Mouse (Mus musculus) midbrain, embryonic 11.5 days (tissue): Measurements from ENCODE around the gene Adgrg5. TPM values are rescaled to one million over a fixed set of nuclear protein-coding genes. Genes with fewer than 3 reads are reported as not detected.

Source experiments
- ATAC-seq: fragments of 200-750 bp; cut with Nextera tagmentation; 2 replicates; pipeline ENCODE4 v1.8.0; 2017; ENCODE audit warnings: moderate TSS enrichment, moderate library complexity; ENCODE audit not compliant: low FRiP score
- DNase-seq: peaks from one replicate; pipeline ENCODE4 v3.0.0; 2015; ENCODE audit warnings: low spot score; ENCODE audit errors: missing footprints
- H3K27ac ChIP-seq: fragments of 300-500 bp; sonication (generic); 2 replicates; pipeline ENCODE4 v1.5.1; 2014; ENCODE audit warnings: low read depth, low read length
- H3K27me3 ChIP-seq: fragments of 300-500 bp; sonication (generic); 2 replicates; pipeline ENCODE4 v1.6.1; 2014; ENCODE audit warnings: mild to moderate bottlenecking, low read length, moderate library complexity, mixed read lengths; ENCODE audit not compliant: control insufficient read depth, insufficient read depth
- H3K36me3 ChIP-seq: fragments of 300-500 bp; sonication (generic); 2 replicates; pipeline ENCODE4 v1.6.1; 2014; ENCODE audit warnings: mild to moderate bottlenecking, low read length, moderate library complexity, mixed read lengths; ENCODE audit not compliant: control insufficient read depth, insufficient read depth
- H3K4me1 ChIP-seq: fragments of 300-500 bp; sonication (generic); 2 replicates; pipeline ENCODE4 v1.6.1; 2014; ENCODE audit warnings: low read length; ENCODE audit not compliant: control insufficient read depth, insufficient read depth
- H3K4me2 ChIP-seq: fragments of 300-500 bp; sonication (generic); 2 replicates; pipeline ENCODE4 v1.6.1; 2014; ENCODE audit warnings: mild to moderate bottlenecking, moderate library complexity
- H3K4me3 ChIP-seq: fragments of 300-500 bp; sonication (generic); 2 replicates; pipeline ENCODE4 v1.5.1; 2014; ENCODE audit warnings: low read depth, low read length
- H3K9ac ChIP-seq: fragments of 300-500 bp; sonication (generic); 2 replicates; pipeline ENCODE4 v1.6.1; 2014; ENCODE audit warnings: low read length
- H3K9me3 ChIP-seq: fragments of 300-500 bp; sonication (generic); 2 replicates; pipeline ENCODE4 v1.6.1; 2016; ENCODE audit warnings: low read length; ENCODE audit not compliant: control insufficient read depth
- WGBS: fragments of 180-500 bp; shearing (Covaris S2); extraction: QIAGEN DNeasy Blood & Tissue Kit; methylation state at CpG from one replicate; pipeline ENCODE4 v1.1.7; 2014; 5-methylcytosine and 5-hydroxymethylcytosine counted together
- polyA plus RNA-seq: library from polyadenylated mRNA; unstranded; fragments of >200 nt; fragmentation: Nextera tagmentation; extraction: Ambion mirVana; gene quantifications from 2 replicates; pipeline ENCODE4 v1.2.1, GENCODE M21; 2014

Adgrg5 gene
- polyA plus RNA-seq, 1 experiment from 2014 or later, result 0.36 TPM

- WGBS, result 66% methylated on average over 5 of the region's 5 CpGs
- Histone ChIP-seq H3K9me3 (no peaks in the 10 kb centered on the region), H3K27me3 (no peaks in the 10 kb centered on the region), H3K4me2 (no peak overlapping the region), H3K4me1 (no peaks in the 10 kb centered on the region), H3K27ac (no peak overlapping the region), H3K4me3 (no peak overlapping the region), H3K9ac (no peak overlapping the region), H3K36me3 (no peaks in the 10 kb centered on the region)
- ATAC-seq (no peak), DNase-seq (no peak)
Measured at GRCm38 (mm10) chr8:94933918-94934317, 10.4 kb downstream of the Adgrg5 start.

- WGBS, result 80% methylated on average over 3 of the region's 3 CpGs
- Histone ChIP-seq H3K9ac (no peak overlapping the region), H3K4me2 (no peak overlapping the region), H3K27me3 (no peaks in the 10 kb centered on the region), H3K4me1 (no peaks in the 10 kb centered on the region), H3K27ac (no peak overlapping the region), H3K4me3 (no peak overlapping the region), H3K9me3 (no peaks in the 10 kb centered on the region), H3K36me3 (no peaks in the 10 kb centered on the region)
- DNase-seq, result no peak
- ATAC-seq, result no peak
Measured at GRCm38 (mm10) chr8:94935172-94935571, 11.7 kb downstream of the Adgrg5 start.

GRCm38 (mm10) chr8:94942566-94942965, 19.1 kb downstream of the Adgrg5 start:
- ATAC-seq (peak; percentile 38; the same call in 1 of the 2 replicates), DNase-seq (peak; percentile 96)
- Histone ChIP-seq H3K36me3 (no peaks in the 10 kb centered on the region), H3K4me1 (no peaks in the 10 kb centered on the region), H3K4me3 (no peak overlapping the region), H3K9ac (no peak overlapping the region), H3K27ac (no peak overlapping the region), H3K9me3 (no peaks in the 10 kb centered on the region), H3K4me2 (no peak overlapping the region), H3K27me3 (no peaks in the 10 kb centered on the region)
- 16% methylated on average over 6 of the region's 6 CpGs for WGBS

GRCm38 (mm10) chr8:94945185-94945584, 21.7 kb downstream of the Adgrg5 start:
- Histone ChIP-seq H3K4me3 (no peak overlapping the region), H3K36me3 (no peaks in the 10 kb centered on the region), H3K27me3 (no peaks in the 10 kb centered on the region), H3K4me2 (no peak overlapping the region), H3K27ac (no peak overlapping the region), H3K9me3 (no peaks in the 10 kb centered on the region), H3K9ac (no peak overlapping the region), H3K4me1 (no peaks in the 10 kb centered on the region)
- no peak for ATAC-seq
- WGBS, result 64% methylated on average over 6 of the region's 6 CpGs
- DNase-seq, result no peak

- Histone ChIP-seq H3K4me1 (no peaks in the 10 kb centered on the region), H3K36me3 (no peaks in the 10 kb centered on the region), H3K4me2 (no peak overlapping the region), H3K27ac (no peak overlapping the region), H3K9me3 (no peaks in the 10 kb centered on the region), H3K9ac (no peak overlapping the region), H3K4me3 (no peak overlapping the region), H3K27me3 (no peaks in the 10 kb centered on the region)
- ATAC-seq (no peak), DNase-seq (no peak)
- WGBS, result 74% methylated on average over 4 of the region's 4 CpGs
Measured at GRCm38 (mm10) chr8:94948421-94948820, 24.9 kb downstream of the Adgrg5 start.

GRCm38 (mm10) chr8:94949010-94949409, 25.5 kb downstream of the Adgrg5 start:
- H3K27ac ChIP-seq, result no peak overlapping the region
- H3K9ac ChIP-seq, result no peak overlapping the region
- DNase-seq (no peak), ATAC-seq (no peak)
- H3K36me3 ChIP-seq, result no peaks in the 10 kb centered on the region
- 96% methylated on average over 4 of the region's 4 CpGs for WGBS
- H3K9me3 ChIP-seq, result no peaks in the 10 kb centered on the region
- no peaks in the 10 kb centered on the region for H3K27me3 ChIP-seq
- no peak overlapping the region for H3K4me2 ChIP-seq
- no peaks in the 10 kb centered on the region for H3K4me1 ChIP-seq
- no peak overlapping the region for H3K4me3 ChIP-seq

- WGBS, result 21% methylated on average over 4 of the region's 4 CpGs
- ATAC-seq (peak; percentile 88), DNase-seq (peak; percentile 94)
- Histone ChIP-seq H3K27me3 (no peaks in the 10 kb centered on the region), H3K4me2 (no peak overlapping the region), H3K27ac (no peak overlapping the region), H3K4me3 (no peak overlapping the region), H3K4me1 (no peaks in the 10 kb centered on the region), H3K36me3 (no peaks in the 10 kb centered on the region), H3K9ac (no peak overlapping the region), H3K9me3 (no peaks in the 10 kb centered on the region)
Measured at GRCm38 (mm10) chr8:94950046-94950445, 26.6 kb downstream of the Adgrg5 start.

GRCm38 (mm10) chr8:94950458-94950857, 27.0 kb downstream of the Adgrg5 start:
- WGBS, result 75% methylated on average over 5 of the region's 5 CpGs
- Histone ChIP-seq H3K9me3 (no peaks in the 10 kb centered on the region), H3K4me2 (no peak overlapping the region), H3K9ac (no peak overlapping the region), H3K27me3 (no peaks in the 10 kb centered on the region), H3K4me1 (no peaks in the 10 kb centered on the region), H3K36me3 (no peaks in the 10 kb centered on the region), H3K27ac (no peak overlapping the region), H3K4me3 (no peak overlapping the region)
- DNase-seq (no peak), ATAC-seq (no peak)

- Histone ChIP-seq H3K4me2 (no peak overlapping the region), H3K9ac (no peak overlapping the region), H3K4me3 (no peak overlapping the region), H3K36me3 (no peaks in the 10 kb centered on the region), H3K27ac (no peak overlapping the region), H3K27me3 (no peaks in the 10 kb centered on the region), H3K9me3 (no peaks in the 10 kb centered on the region), H3K4me1 (no peaks in the 10 kb centered on the region)
- ATAC-seq (no peak), DNase-seq (no peak)
- WGBS, result 75% methylated on average over 5 of the region's 5 CpGs
Measured at GRCm38 (mm10) chr8:94952086-94952485, 28.6 kb downstream of the Adgrg5 start.
